34 mouse cellular contexts compared by ENCODE assay signal in the genomic region with DNA sequence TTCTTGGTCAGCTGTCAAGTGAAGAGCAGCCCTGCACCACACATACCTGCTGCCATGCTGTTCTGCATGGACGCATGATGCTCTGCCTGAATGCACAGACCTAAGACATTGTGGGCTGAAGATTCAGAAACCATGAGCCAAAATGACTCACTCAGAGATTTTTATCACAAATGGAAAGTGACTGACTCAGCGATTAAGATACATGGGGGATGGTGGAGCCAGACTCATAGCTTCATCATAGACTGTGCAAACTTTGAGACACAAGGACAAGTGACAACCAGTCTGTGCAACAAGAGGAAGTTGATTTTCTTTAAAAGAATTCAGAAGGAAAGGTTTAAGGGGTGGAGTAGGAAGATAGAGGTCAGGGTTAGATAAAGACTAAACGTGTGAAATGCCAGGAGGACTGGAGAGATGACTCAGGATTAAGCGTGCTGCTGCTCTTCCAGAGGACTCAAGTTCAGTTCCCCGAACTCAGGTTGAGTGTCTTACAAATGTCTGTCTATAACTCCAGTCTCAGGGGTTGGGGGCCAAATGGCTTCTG. TPM values are rescaled to one million over a fixed set of nuclear protein-coding genes. Genes with fewer than 3 reads are reported as not detected.
DNase-seq lines count a peak whose midpoint lies in the region; ATAC-seq lines count a peak whose summit lies in the region.
"Had no signal": no experiment of that assay in that cellular context is flagged by ENCODE, and none has a peak within 500 bp of the region (broad histone marks: within the 10 kb centered on the region; RNA-seq: fewer than 3 reads in every experiment).

No protein-coding gene starts in this region.

- no peak for ATAC-seq in hindbrain, embryonic 14.5 days (ENCODE audit: low FRiP score)
- ATAC-seq: forebrain, postnatal 0 days; hindbrain, postnatal 0 days; intestine, postnatal 0 days had no signal

- H3K27ac ChIP-seq in hindbrain, embryonic 14.5 days: no peak overlapping the region
- H3K27ac ChIP-seq: embryonic facial prominence, embryonic 10.5 days; embryonic facial prominence, embryonic 15.5 days; forebrain, embryonic 12.5 days; hindbrain, postnatal 0 days; left cerebral cortex, adult 2 months; limb, embryonic 12.5 days; liver, embryonic 15.5 days; neural tube, embryonic 15.5 days; stomach, postnatal 0 days had no signal

- DNase-seq in adrenal gland, adult 8-10 months: peak; percentile 30
- no peak for DNase-seq in adrenal gland, postnatal 25 days
- peak; percentile 50 for DNase-seq in 3134 (ENCODE audit: extremely low read depth, insufficient read length, low spot score)
- DNase-seq in A20 (ENCODE audit: low read depth, low spot score): peak; percentile 32
- peak; percentile 17 for DNase-seq in adrenal gland, postnatal 10 days
- DNase-seq in retina, postnatal 1 day: no peak
- no peak for DNase-seq in hindbrain, embryonic 14.5 days (ENCODE audit: low spot score)
- DNase-seq in spleen, postnatal 36 days (ENCODE audit: low spot score in 2 of 2): no peak
- DNase-seq: cerebellum, adult 8-10 months; cerebellum, postnatal 25 days; forebrain, postnatal 0 days; gastrocnemius, postnatal 14 days; heart, postnatal 14 days; kidney, adult 9 months; kidney, postnatal 25 days; lung, embryonic 14.5 days; lung, postnatal 14 days; midbrain, embryonic 14.5 days; spleen, adult 18-20 months; thymus, adult 18-20 months; thymus, postnatal 25 days had no signal

- no peaks in the 10 kb centered on the region for H3K36me3 ChIP-seq in hindbrain, embryonic 14.5 days (replicated peaks; ENCODE audit: control insufficient read depth, insufficient read depth)
- H3K36me3 ChIP-seq: embryonic facial prominence, embryonic 10.5 days; embryonic facial prominence, embryonic 15.5 days; forebrain, embryonic 12.5 days; limb, embryonic 12.5 days; liver, embryonic 15.5 days; neural tube, embryonic 15.5 days had no signal

- H3K4me3 ChIP-seq in hindbrain, embryonic 14.5 days (replicated peaks; ENCODE audit: low read length): no peak overlapping the region
- H3K4me3 ChIP-seq: embryonic facial prominence, embryonic 10.5 days; embryonic facial prominence, embryonic 15.5 days; forebrain, embryonic 12.5 days; left cerebral cortex, adult 2 months; limb, embryonic 12.5 days; liver, embryonic 15.5 days; neural tube, embryonic 15.5 days had no signal

- H3K9ac ChIP-seq in hindbrain, embryonic 14.5 days: no peak overlapping the region
- H3K9ac ChIP-seq: embryonic facial prominence, embryonic 15.5 days; forebrain, embryonic 12.5 days; forebrain, postnatal 0 days; limb, embryonic 12.5 days; liver, embryonic 15.5 days; lung, embryonic 14.5 days; neural tube, embryonic 15.5 days had no signal

- 90% methylated on average over 5 of the region's 5 CpGs for WGBS in hindbrain, embryonic 14.5 days

- no peak overlapping the region for H3K4me2 ChIP-seq in hindbrain, embryonic 14.5 days (replicated peaks)
- H3K4me2 ChIP-seq: embryonic facial prominence, embryonic 15.5 days; forebrain, embryonic 12.5 days; limb, embryonic 12.5 days; liver, embryonic 15.5 days; lung, embryonic 14.5 days; neural tube, embryonic 15.5 days had no signal

- H3K27me3 ChIP-seq in hindbrain, embryonic 14.5 days (ENCODE audit: control insufficient read depth, insufficient read depth, low read length): no peaks in the 10 kb centered on the region
- H3K27me3 ChIP-seq: embryonic facial prominence, embryonic 15.5 days; forebrain, embryonic 12.5 days; limb, embryonic 12.5 days; liver, embryonic 15.5 days; neural tube, embryonic 15.5 days had no signal

- no peaks in the 10 kb centered on the region for H3K4me1 ChIP-seq in hindbrain, embryonic 14.5 days (replicated peaks; ENCODE audit: control insufficient read depth, insufficient read depth, low read length)
- H3K4me1 ChIP-seq: embryonic facial prominence, embryonic 10.5 days; embryonic facial prominence, embryonic 15.5 days; forebrain, embryonic 12.5 days; limb, embryonic 12.5 days; liver, embryonic 15.5 days; neural tube, embryonic 15.5 days had no signal

- no peaks in the 10 kb centered on the region for H3K9me3 ChIP-seq in hindbrain, embryonic 14.5 days (ENCODE audit: control insufficient read depth, low read length)
- H3K9me3 ChIP-seq: embryonic facial prominence, embryonic 10.5 days; embryonic facial prominence, embryonic 15.5 days; forebrain, embryonic 12.5 days; limb, embryonic 12.5 days; liver, embryonic 15.5 days; neural tube, embryonic 15.5 days had no signal

RNA-seq across cellular contexts. Expression of gene Fat2, which starts 46.4 kb away (rescaled TPM):
- under 1 TPM; 0.03 to 0.08 (median 0.06) TPM for total RNA-seq in adrenal gland, adult 8-10 months (2022)
- 0.19 TPM in 1 of 2 replicates, not detected in the other for total RNA-seq in adrenal gland, postnatal 25 days (2021)
- total RNA-seq in adrenal gland, postnatal 10 days (2021): under 1 TPM; 0.03 to 0.09 TPM
- 0.23 and 0.31 TPM in 2 replicates for polyA plus RNA-seq in hindbrain, embryonic 14.5 days (2014; fragmentation: Nextera tagmentation; extraction: Ambion mirVana)
- total RNA-seq: granulocyte monocyte progenitor cell, adult 5-6 weeks; liver, adult 2 months had no signal
- polyA plus RNA-seq: heart, embryonic 14.5 days; intestine, postnatal 0 days; liver, adult 2 months; liver, embryonic 15.5 days had no signal

Comparison
In these comparisons a context has a peak if more than half of its experiments do, and no peak if none do; other contexts are left out.
1. DNase-seq: peak in adrenal gland, adult 8-10 months (single experiment), 3134 (single experiment), A20 (single experiment) and adrenal gland, postnatal 10 days (single experiment); none in adrenal gland, postnatal 25 days (single experiment), retina, postnatal 1 day (single experiment), hindbrain, embryonic 14.5 days (single experiment) and spleen, postnatal 36 days (0 of 2).